Mouse (Mus musculus): ENCODE measurements around the gene Rp9.
A peak's percentile ranks its signal among the peaks of the same experiment; 100 is the strongest.
"Not testable (repeated sequence)": the region's sequence is repeated elsewhere in the genome, so short reads cannot be mapped to it uniquely, and the experiment has no call there.

The Rp9 gene

GRCm38 (mm10) chr9:22417547-22417946 is 52.0 kb downstream of the Rp9 start:
- no peak for DNase-seq

GRCm38 (mm10) chr9:22416187-22416586 is 53.4 kb downstream of the Rp9 start:
- DNase-seq: no peak

- peak; percentile 96 for DNase-seq
These were observed 58.3 kb downstream of the Rp9 start, which contains the start of gene 9530077C05Rik for GRCm38 (mm10) chr9:22411002-22411857. TSS of gene 9530077C05Rik (plus strand) at chr9:22411513.

- DNase-seq: no peak
These were observed 60.0 kb downstream of the Rp9 start for GRCm38 (mm10) chr9:22409501-22409900.

GRCm38 (mm10) chr9:22408344-22408743 is 61.2 kb downstream of the Rp9 start:
- DNase-seq: peak; percentile 16

GRCm38 (mm10) chr9:22407633-22408032 is 61.9 kb downstream of the Rp9 start:
- DNase-seq: not testable (repeated sequence)

GRCm38 (mm10) chr9:22405414-22405813 is 64.1 kb downstream of the Rp9 start:
- DNase-seq: no peak

GRCm38 (mm10) chr9:22403501-22403900 is 66.0 kb downstream of the Rp9 start:
- not testable (repeated sequence) for DNase-seq

GRCm38 (mm10) chr9:22402976-22403375 is 66.6 kb downstream of the Rp9 start:
- no peak for DNase-seq

GRCm38 (mm10) chr9:22402001-22402400 is 67.5 kb downstream of the Rp9 start:
- no peak for DNase-seq

GRCm38 (mm10) chr9:22399021-22399420 is 70.5 kb downstream of the Rp9 start:
- no peak for DNase-seq

- DNase-seq: no peak
These were observed 74.8 kb downstream of the Rp9 start for GRCm38 (mm10) chr9:22394725-22395124.

GRCm38 (mm10) chr9:22390390-22390789 is 79.2 kb downstream of the Rp9 start:
- no peak for DNase-seq

GRCm38 (mm10) chr9:22389736-22390245 is 79.8 kb downstream of the Rp9 start:
- DNase-seq: no peak

GRCm38 (mm10) chr9:22389021-22389476 is 80.5 kb downstream of the Rp9 start, which contains the start of gene Anln:
TSS of gene Anln (minus strand) at chr9:22389188.
- DNase-seq: peak; percentile 97

- DNase-seq: no peak
These were observed 81.1 kb downstream of the Rp9 start for GRCm38 (mm10) chr9:22388401-22388980.

GRCm38 (mm10) chr9:22387901-22388300 is 81.6 kb downstream of the Rp9 start:
- DNase-seq: no peak

GRCm38 (mm10) chr9:22385890-22386289 is 83.7 kb downstream of the Rp9 start:
- no peak for DNase-seq

GRCm38 (mm10) chr9:22376086-22376485 is 93.5 kb downstream of the Rp9 start:
- DNase-seq: no peak

- no peak for DNase-seq
These were observed 96.8 kb downstream of the Rp9 start for GRCm38 (mm10) chr9:22372760-22373159.

GRCm38 (mm10) chr9:22368030-22368429 is 101.5 kb downstream of the Rp9 start:
- DNase-seq: no peak

GRCm38 (mm10) chr9:22366621-22367020 is 102.9 kb downstream of the Rp9 start:
- DNase-seq: no peak

GRCm38 (mm10) chr9:22366221-22366620 is 103.3 kb downstream of the Rp9 start:
- no peak for DNase-seq
